Mouse (Mus musculus): ENCODE results near the gene Ksr2. TPM values are rescaled to one million over a fixed set of nuclear protein-coding genes. Genes with fewer than 3 reads are reported as not detected.

Ksr2 gene
- total RNA-seq, 1 experiment from 2014 or later = 0.23 TPM

DNA sequence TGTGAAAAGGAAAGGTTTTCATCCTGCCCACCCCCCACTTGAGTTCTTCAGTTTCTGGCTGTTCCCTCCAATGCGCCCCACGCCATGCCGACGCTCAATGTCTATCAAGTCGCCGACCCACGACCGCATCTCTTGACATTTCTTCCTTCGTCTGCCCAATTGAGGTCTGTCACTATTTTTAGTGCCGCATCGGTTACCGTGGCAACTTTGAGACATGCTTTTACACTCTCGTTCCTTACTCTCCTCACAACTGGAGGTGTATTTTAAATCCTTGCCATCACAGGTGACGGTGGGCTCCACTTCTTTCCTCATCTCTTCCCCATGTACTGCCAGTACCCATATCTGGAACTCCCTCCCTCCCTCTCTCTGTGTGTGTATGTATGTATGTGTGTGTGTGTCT, 378.1 kb downstream of the Ksr2 start:
- ATAC-seq (ENCODE audit: extremely low read depth, insufficient number of reproducible peaks, low FRiP score, poor library complexity, severe bottlenecking) = no peak

DNA sequence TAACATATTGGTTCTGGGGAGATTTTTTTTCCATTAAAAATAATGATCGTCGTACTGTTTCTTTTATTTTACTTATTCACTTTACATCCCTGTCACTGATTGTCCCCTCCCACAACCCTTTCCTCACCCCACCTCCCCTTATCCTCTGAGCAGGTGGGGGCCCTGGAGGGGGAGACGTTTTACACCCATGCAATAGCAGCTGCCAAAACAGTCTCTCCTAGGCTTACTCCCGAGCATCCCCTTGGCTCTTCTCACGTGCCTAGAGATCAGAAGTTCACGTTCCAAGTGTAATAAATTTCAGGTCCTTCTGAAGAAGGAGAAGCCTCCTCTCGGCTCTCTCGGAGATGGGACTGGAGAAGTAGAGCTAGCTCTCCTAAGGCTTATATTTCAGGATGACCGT, 387.0 kb downstream of the Ksr2 start:
- no peak for ATAC-seq (ENCODE audit: extremely low read depth, insufficient number of reproducible peaks, low FRiP score, poor library complexity, severe bottlenecking)

DNA sequence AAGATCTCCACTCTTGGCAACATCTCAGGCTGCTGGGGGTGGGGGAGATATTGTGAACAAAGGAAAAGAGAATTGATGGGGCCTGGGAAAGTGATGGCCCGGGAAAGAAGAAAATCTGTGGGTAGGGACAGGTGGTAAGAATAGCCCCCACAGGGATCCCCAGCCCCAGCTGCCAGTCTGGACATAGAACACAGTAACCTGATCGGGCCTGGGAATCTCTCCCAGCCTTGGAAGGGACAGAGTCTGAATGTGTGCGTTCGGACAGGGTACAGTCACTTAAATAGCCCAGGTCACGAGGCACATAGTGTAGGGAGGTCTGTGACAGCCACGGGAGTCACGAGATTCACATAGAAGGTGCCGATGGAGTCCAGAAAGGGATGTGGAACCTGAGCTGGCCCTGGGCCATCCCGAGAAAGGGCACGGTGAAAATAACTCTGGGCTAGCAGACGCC, 388.3 kb downstream of the Ksr2 start:
- no peak for ATAC-seq (ENCODE audit: extremely low read depth, insufficient number of reproducible peaks, low FRiP score, poor library complexity, severe bottlenecking)

DNA sequence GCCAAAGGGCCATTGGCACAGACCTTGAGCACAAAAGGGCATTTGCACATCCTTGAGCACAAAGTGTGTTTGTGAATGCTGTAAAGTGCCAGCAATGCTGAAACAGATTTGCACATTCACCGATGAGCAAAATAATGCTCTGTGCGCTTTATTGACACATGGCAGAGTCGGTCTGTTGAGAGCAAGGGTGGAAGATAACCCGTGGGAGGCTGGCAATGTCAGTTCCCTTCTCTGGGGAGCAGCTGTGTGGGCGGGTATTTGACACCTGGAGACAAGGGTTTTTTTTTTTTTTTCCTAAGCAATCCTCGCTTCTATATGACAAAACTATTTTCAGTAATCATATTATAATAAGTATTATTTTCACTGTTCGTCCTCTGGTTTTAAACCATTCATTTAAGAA, 389.8 kb downstream of the Ksr2 start:
- ATAC-seq (ENCODE audit: extremely low read depth, insufficient number of reproducible peaks, low FRiP score, poor library complexity, severe bottlenecking) = no peak

DNA sequence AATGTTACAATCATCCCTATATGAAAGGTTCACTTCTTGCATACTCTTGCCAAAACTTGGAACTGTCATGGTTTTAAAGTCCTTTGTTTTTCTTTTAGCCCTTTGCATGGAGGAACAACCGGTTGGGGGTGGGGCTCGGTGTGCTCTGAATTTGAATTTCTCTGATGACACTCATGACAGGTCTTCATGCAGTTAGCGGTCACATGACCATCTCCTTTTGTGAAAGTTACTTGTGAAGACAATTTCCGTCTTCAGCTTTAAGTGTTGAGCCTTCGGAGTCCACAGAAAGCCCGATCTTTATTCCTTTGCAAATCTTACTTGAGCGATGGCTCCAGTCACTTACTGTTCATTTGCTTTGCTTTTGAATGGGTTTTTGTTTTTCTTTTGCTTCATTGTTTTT, 397.1 kb downstream of the Ksr2 start:
- ATAC-seq (ENCODE audit: extremely low read depth, insufficient number of reproducible peaks, low FRiP score, poor library complexity, severe bottlenecking) = no peak

DNA sequence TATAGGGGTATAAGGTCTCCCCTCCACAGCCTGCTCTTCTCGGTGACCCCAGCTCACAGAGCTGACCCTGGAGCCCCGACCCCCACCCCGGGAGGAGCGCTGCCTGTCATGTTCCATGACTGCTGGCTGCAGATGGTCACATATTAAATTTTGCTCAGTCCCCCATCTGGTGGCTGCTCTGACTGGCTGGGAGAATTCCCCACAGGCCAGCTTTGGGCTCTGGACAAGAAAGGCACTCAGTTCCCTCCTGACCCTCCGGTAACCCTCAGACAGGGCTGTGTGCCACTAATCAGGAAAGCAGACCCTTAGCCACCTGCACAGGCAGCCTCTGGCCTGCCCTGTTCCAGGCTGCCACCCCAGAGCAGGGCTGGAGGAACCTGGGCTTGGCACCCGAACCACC, 405.0 kb downstream of the Ksr2 start:
- ATAC-seq (ENCODE audit: extremely low read depth, insufficient number of reproducible peaks, low FRiP score, poor library complexity, severe bottlenecking) = no peak

DNA sequence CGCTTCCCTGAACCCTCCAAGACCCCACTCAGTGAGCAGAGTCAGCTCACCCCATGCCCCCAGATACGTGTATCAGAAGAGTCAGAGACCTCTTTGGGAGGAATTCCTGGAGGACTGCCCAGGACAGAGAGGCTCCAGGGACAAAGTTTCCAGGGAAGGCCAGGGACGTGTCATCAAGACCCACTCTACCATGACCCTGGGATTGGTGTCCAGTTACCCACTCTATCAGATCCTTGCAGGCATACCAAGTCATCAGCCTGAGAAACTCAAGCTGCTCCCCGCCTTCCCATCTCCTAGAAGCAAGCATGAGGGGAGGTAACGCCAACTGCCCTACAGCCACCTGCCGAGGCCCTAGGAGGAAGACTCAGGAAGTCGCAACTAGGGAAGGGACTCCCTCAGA, 406.6 kb downstream of the Ksr2 start:
- ATAC-seq (ENCODE audit: extremely low read depth, insufficient number of reproducible peaks, low FRiP score, poor library complexity, severe bottlenecking) = no peak

DNA sequence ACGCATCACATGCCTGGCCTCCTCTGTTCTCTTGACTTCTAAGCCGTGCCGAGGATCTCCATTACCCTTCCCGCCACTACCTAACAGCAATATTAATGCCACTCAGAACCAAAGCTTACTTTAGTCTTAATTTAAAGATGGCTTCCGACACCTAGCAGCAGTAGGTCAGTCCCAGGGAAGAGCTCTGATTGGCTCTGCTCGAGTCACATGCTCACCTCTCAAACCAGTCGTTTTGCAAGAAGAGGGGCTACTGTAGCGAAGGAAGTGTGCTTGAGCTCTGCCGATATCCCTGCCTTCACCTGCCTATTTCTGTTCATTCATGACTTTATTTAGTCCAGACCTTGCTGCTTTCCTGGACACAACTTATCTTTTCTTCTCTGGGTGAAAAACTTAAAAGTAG, 410.0 kb downstream of the Ksr2 start:
- no peak for ATAC-seq (ENCODE audit: extremely low read depth, insufficient number of reproducible peaks, low FRiP score, poor library complexity, severe bottlenecking)

DNA sequence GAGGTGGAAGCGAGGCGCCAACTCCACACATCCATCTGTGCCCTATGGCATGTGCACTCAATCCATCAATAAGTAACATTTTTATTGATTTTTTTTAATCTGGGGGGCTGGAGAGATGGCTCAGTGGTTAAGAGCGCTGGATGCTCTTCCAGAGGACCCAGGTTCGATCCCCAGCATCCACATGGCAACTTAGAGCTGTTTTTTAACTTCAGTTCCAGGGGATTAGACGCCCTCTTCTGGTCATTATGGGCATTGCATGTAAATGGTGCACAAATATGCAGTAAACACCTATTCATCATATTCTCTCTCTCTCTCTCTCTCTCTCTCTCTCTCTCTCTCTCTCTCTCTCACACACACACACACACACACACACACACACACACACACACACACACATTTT, 410.7 kb downstream of the Ksr2 start:
- no peak for ATAC-seq (ENCODE audit: extremely low read depth, insufficient number of reproducible peaks, low FRiP score, poor library complexity, severe bottlenecking)

Other genes starting within 250 kb of the Ksr2 start
- gene Pebp1, start 126.4 kb upstream of the Ksr2 start, total RNA-seq (2017) = 21.9 and 25.0 TPM in 2 replicates
- 3.6 and 7.0 TPM in 2 replicates for gene Vsig10, start 94.9 kb upstream of the Ksr2 start, total RNA-seq (2017)
- 24.2 and 29.7 TPM in 2 replicates for gene Wsb2, start 56.7 kb upstream of the Ksr2 start, total RNA-seq (2017)
- gene Rfc5, start 25.0 kb upstream of the Ksr2 start, total RNA-seq (2017) = 10.7 and 15.2 TPM in 2 replicates